Mouse (Mus musculus) adrenal gland, adult 10 weeks (tissue): ENCODE results near the gene Cyba. TPM values are rescaled to one million over a fixed set of nuclear protein-coding genes. Genes with fewer than 3 reads are reported as not detected.

Experiments used
- polyA plus RNA-seq: library from polyadenylated mRNA; stranded (reverse); fragments of 350-450 nt; fragmentation: Illumina TruSeq; extraction: RNeasy Lipid Tissue Mini Kit (QIAGEN cat#74804); gene quantifications from one replicate; pipeline ENCODE4 v1.2.3, GENCODE M21; 2014; ENCODE audit warnings: low read depth, low replicate concordance

Cyba gene
- not detected for polyA plus RNA-seq

DNA sequence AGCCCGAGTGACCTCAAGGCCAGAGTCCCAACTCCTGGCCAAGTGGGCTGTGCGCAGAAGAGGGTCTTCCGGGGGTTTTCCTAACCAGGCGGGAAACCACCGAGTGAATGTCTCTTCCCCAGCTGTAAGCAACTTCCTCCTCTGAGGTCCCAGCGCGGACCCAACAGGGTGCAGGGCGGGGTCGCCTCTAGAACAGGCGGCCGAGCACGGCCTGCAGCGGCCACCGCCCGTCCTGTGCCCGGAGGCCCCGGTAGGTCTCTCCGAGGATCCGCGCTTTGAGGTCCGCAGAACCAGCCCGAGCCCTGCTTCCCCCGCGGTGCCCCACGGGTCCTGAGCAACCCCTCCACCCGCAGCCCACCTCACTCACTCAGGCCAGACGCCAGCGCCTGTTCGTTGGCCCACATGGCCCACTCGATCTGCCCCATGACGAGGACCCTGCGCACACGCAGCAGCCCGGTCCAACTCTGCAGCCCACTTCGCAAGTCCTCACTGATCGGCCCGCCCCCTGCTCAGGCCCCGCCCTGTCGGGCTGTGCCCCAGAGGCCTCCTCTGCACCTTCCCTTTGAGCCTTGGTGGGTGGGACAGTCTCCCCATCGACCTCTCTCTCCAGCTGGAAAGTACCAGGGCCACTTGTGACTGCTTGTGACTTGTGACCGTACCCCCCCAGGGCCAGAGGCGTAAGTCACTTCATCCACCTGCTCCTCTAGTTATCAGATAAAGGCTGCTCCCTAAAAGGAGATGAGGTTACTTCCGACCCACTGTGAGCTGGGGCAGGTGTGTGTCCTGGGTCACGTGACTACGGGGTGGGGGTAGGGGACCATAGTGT is at the start of gene Cyba:
Cyba (minus strand) TSS at position 488 of the 826 bp plus-strand sequence.

DNA sequence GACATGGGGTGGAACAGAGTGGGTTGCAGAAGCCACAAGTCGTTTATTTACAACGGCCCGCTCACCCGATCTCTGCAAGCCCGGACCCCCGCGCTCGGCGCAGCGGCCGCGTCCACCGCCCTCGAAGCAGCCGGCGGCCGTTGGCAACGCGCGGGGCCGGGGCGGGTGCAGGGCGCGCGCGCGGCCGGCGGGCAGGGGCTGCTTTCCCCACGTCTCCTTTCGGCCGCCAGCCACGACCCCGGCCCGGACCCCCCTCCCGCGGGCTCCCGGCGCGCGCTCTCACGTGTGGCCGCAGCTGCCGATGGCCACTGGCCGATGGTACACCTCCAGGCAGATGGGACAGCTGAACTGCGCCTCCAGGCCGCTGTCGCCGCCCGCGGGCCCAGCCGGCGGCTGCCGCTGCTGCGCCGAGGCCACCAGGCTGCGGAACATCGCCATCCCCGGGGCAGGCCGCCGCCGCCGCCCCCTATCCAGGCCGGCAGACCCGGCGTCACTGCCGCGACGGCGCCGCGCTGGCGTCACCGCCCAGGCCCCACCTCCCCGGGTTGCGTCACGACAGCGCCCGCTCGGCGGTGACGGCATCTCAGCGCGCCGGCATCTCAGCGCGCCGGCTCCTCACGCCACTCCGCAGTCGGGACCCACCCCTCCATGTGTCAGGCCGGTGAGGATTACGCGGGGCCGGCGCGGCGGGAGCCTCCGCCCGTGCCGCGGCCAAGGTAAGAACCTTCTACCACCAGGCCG is 43.0 kb upstream of the Cyba start, which contains the start of the genes Rnf166 and Ctu2:
Rnf166 (minus strand) TSS at position 485 of the 741 bp plus-strand sequence.
Ctu2 (plus strand) TSS at position 564 of the 741 bp plus-strand sequence.

GRCm38 (mm10) chr8:122460524-122461472 is 28.1 kb upstream of the Cyba start, which contains the start of gene Snai3:
Gene Snai3 (minus strand): TSS chr8:122460733.

GRCm38 (mm10) chr8:122443262-122444006 is 10.7 kb upstream of the Cyba start, which contains the start of gene Mvd:
Gene Mvd (minus strand): TSS chr8:122443422.

DNA sequence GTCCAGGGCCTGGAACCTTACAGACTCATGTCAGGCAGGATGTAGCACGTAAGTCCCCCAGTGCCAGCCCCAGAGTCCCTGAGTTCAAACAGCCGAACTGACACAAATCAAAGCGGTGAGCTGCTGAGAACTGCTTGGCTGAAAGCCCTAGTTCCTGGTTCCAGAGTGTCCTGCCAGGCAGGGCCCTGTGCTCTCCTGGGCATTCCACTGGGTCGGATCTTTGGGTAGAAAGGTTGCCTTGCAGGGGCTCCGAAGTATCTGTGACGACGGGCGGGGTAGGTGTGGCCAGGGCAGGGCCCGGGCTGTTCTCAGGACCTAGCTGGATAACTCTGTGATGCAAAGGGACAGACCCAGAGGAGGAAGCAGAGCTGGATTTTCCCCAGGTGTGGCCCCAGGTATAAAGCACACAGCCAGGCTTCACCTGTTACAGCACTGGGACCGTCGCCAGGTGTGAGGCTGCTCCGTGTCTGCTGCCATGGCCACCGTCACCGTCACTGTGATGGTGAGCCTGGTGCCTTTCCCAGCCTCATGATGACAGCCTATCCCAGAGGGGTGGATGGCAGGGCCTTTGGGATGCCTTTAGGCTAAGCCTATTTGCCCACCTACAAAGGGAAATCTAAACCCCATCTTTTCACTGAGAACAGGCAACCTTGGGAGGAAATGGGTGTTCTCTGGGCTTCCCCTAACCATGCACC is 11.2 kb downstream of the Cyba start, which contains the start of gene Il17c:
Il17c (plus strand) TSS at position 645 of the 695 bp plus-strand sequence.

DNA sequence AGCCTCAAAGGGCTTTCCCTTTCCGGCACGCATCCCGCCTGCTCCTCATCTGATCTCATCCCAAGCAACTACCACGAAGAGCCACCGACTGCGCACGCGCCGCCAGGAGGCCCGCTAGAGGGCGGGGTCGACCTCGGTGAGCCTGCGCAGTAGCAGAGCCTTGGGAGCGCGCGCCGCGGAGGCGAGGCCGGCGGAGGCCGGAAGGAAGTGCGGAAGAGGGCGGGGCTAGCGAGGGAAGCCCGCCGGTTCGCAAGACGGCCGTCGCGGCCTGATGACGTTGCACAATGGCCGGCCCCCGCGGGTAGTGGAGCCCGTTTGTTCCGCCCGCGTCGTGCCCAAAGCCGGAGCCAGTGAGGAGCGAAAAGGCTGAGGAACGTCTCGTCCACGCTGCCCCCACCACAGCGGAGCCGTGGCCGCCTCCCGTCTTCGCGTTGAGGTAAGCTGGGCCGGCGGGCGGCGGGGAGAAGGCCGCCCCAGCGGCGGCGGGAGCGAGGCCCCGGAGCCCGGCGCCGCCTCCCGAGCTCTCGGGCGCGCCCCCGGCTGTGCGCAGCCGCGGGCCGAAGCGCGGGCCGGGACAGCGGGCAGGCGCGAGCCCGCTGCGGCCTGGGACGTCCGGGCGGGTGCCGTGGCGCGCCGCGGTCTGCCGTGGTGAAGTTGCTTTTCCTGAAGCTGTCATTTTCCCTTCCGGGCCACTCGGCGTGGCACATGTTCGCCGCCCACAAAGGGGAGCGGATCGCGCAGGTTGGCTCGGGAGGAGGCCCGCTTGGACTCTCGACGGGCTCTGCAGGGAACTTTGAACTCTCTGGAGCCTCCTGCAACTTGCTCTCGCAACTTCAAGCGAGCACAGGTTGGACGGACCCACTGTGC is 56.1 kb downstream of the Cyba start, which contains the start of gene Zc3h18:
Zc3h18 (plus strand) TSS at position 245 of the 867 bp plus-strand sequence.

Other genes starting within 250 kb of the Cyba start
- not detected for gene Zfpm1, start 150.8 kb downstream of the Cyba start, polyA plus RNA-seq
- not detected for gene Trhr2, start 72.2 kb downstream of the Cyba start, polyA plus RNA-seq
- gene Zc3h18, start 56.3 kb downstream of the Cyba start, polyA plus RNA-seq, result 13.2 TPM
- not detected for gene Il17c, start 10.9 kb downstream of the Cyba start, polyA plus RNA-seq
- not detected for gene Mvd, start 10.5 kb upstream of the Cyba start, polyA plus RNA-seq
- not detected for gene Snai3, start 27.8 kb upstream of the Cyba start, polyA plus RNA-seq
- 25.4 TPM for gene Rnf166, start 43.1 kb upstream of the Cyba start, polyA plus RNA-seq
- gene Ctu2, start 43.2 kb upstream of the Cyba start, polyA plus RNA-seq, result not detected
- gene Piezo1, start 118.4 kb upstream of the Cyba start, polyA plus RNA-seq, result 0.52 TPM
- gene Cdt1, start 135.1 kb upstream of the Cyba start, polyA plus RNA-seq, result 0.35 TPM
- not detected for gene Aprt, start 144.0 kb upstream of the Cyba start, polyA plus RNA-seq
- gene Galns, start 178.5 kb upstream of the Cyba start, polyA plus RNA-seq, result 0.93 TPM
- 5.4 TPM for gene Trappc2l, start 178.7 kb upstream of the Cyba start, polyA plus RNA-seq
- not detected for gene Pabpn1l, start 189.8 kb upstream of the Cyba start, polyA plus RNA-seq